ENCODE assay signal across 16 mouse cellular contexts in the genomic region with DNA sequence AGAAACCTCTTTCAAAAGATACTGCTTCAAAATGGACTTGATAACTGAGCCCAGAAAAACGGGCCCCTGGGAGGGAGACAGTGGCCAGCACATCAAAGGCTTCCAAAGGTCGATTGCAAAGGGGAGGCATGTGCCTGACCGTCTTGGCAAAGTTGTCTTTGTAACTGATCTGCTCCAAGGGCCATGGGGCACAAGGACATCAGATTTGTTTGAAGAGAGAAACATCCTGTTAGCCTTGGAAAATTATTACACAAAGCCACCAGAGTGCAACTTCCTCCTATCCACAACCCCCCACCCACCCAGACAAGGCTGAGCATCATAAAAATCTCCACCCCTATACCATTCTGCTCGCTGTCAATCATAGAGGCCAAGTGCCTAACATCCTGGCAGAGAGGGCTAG.
A peak's percentile ranks its signal among the peaks of the same experiment; 100 is the strongest.
DNase-seq lines count a peak whose midpoint lies in the region; ATAC-seq lines count a peak whose summit lies in the region.
"Had no signal": no experiment of that assay in that cellular context is flagged by ENCODE, and none has a peak within 500 bp of the region (broad histone marks: within the 10 kb centered on the region; RNA-seq: fewer than 3 reads in every experiment).

No protein-coding gene starts in this region.

- no peaks in the 10 kb centered on the region for H3K9me3 ChIP-seq in kidney, embryonic 15.5 days (replicated peaks)
- H3K9me3 ChIP-seq: lung, embryonic 15.5 days; stomach, embryonic 15.5 days had no signal

- peaks cover 22% of the 10 kb centered on the region; the same call in 1 of the 2 replicates for H3K4me1 ChIP-seq in kidney, embryonic 15.5 days
- H3K4me1 ChIP-seq: lung, embryonic 15.5 days; stomach, embryonic 15.5 days had no signal

- WGBS in kidney, embryonic 15.5 days = 13% methylated on average over 4 of the region's 4 CpGs

- H3K27ac ChIP-seq in kidney, embryonic 15.5 days = peak overlapping the region; percentile 37; the same call in 1 of the 2 replicates
- H3K27ac ChIP-seq: heart, adult 2 months; lung, embryonic 15.5 days; stomach, embryonic 15.5 days had no signal

- DNase-seq in testis, postnatal 14 days (ENCODE audit: low spot score) = peak; percentile 30
- no peak for DNase-seq in testis, postnatal 10 days (ENCODE audit: low spot score)
- no peak for DNase-seq in left cerebral cortex, adult 8-10 months (ENCODE audit: low spot score in 2 of 2)
- DNase-seq in lung, postnatal 25 days (ENCODE audit: low spot score) = no peak
- DNase-seq in lung, postnatal 4 days = no peak
- DNase-seq in heart, adult 18-20 months = no peak
- DNase-seq: cerebellum, postnatal 36 days; forebrain, postnatal 0 days; heart, adult 2 months; heart, postnatal 4 days; right cerebral cortex, postnatal 4 days had no signal

- no peaks in the 10 kb centered on the region for H3K36me3 ChIP-seq in kidney, embryonic 15.5 days
- H3K36me3 ChIP-seq: lung, embryonic 15.5 days; stomach, embryonic 15.5 days had no signal

- peak; percentile 28 for ATAC-seq in granulocyte monocyte progenitor cell, adult 5-6 weeks (replicated peaks; ENCODE audit: poor library complexity, severe bottlenecking)
- ATAC-seq in kidney, embryonic 15.5 days (replicated peaks; ENCODE audit: low FRiP score) = peak; percentile 73
- ATAC-seq: forebrain, postnatal 0 days had no signal

- H3K27me3 ChIP-seq in kidney, embryonic 15.5 days = no peaks in the 10 kb centered on the region
- H3K27me3 ChIP-seq: CH12.LX; lung, embryonic 15.5 days; stomach, embryonic 15.5 days had no signal

- H3K9ac ChIP-seq in kidney, embryonic 15.5 days = no peak overlapping the region
- H3K9ac ChIP-seq: forebrain, postnatal 0 days; lung, embryonic 15.5 days; stomach, embryonic 15.5 days had no signal

- H3K4me2 ChIP-seq in kidney, embryonic 15.5 days = no peak overlapping the region
- H3K4me2 ChIP-seq: lung, embryonic 15.5 days; stomach, embryonic 15.5 days had no signal

- H3K4me3 ChIP-seq in kidney, embryonic 15.5 days (replicated peaks) = no peak overlapping the region
- H3K4me3 ChIP-seq: heart, adult 2 months; lung, embryonic 15.5 days; stomach, embryonic 15.5 days had no signal
